Mouse (Mus musculus): ENCODE data around the gene Cmtm1. TPM values are rescaled to one million over a fixed set of nuclear protein-coding genes. Genes with fewer than 3 reads are reported as not detected.

Cmtm1 gene
- polyA plus RNA-seq, 1 experiment, result not detected

DNA sequence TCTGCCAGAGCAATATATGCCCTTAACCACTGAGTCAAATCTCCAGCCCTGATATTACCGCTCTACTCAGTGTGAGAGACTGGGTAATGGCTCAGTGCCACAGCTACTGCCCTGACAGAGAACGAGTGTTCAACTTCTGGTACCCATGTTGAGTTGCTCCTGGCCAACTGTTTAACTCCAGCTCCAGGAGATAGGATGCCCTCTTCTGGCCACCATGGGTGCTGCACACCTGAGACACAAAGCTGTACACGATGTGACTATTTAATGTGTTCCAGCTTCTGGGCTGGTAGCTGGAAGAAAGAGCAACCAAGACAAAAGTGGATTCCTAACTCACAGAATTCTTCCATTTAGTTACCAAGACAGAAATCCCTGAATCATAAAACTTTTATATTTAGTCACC lies 56.9 kb downstream of the Cmtm1 start:
- no peaks in the 10 kb centered on the region for H3K79me3 ChIP-seq (ENCODE audit: low read depth)
- no peak overlapping the region for H3K4me3 ChIP-seq (ENCODE audit: insufficient read depth, poor library complexity, severe bottlenecking)
- H3K27me3 ChIP-seq (ENCODE audit: control insufficient read depth, insufficient read depth, insufficient read length), result no peaks in the 10 kb centered on the region
- TF ChIP-seq CEBPB (IDR thresholded peaks at IDR 0.05; ENCODE audit: low read depth) (no peak), MYOG (IDR thresholded peaks at IDR 0.05; ENCODE audit: control insufficient read depth, extremely low read depth, insufficient read length) (no peak), FOSL1 (IDR thresholded peaks at IDR 0.05; ENCODE audit: insufficient read depth, low read length, poor library complexity, severe bottlenecking) (no peak), USF1 (IDR thresholded peaks at IDR 0.05; ENCODE audit: low read depth) (no peak), MYOD1 (IDR thresholded peaks at IDR 0.05; ENCODE audit: control insufficient read depth, insufficient read length, low read depth) (no peak), CTCF (IDR thresholded peaks at IDR 0.05; ENCODE audit: control insufficient read depth, insufficient read depth, insufficient read length) (no peak), MAX (IDR thresholded peaks at IDR 0.05) (no peak)
- peaks cover 2% of the 10 kb centered on the region for H3K36me3 ChIP-seq (ENCODE audit: control insufficient read depth, insufficient read depth)
- H3ac ChIP-seq (ENCODE audit: control insufficient read depth, insufficient read length, low read depth), result no peak overlapping the region
- peaks cover 18% of the 10 kb centered on the region for H3K79me2 ChIP-seq (ENCODE audit: control insufficient read depth, insufficient read depth)

DNA sequence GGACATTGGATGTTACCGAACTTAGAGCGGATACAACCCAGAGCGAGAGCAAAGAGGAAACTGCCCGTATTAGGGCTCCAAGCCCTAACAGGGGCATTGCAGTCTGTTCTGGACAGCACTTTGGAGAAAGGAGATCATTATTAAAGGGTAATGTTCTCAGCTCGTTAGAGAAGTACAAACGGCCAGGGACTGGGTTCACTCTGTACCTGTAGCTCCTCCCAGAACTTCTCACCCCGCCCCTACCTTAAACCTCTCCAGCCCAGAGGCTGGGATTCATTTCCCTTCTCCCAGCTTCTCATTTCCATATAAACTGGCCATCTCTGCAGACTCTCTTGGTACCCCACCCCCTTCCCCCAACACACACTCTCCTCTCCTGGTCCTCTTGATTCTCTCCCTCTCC lies 58.5 kb downstream of the Cmtm1 start:
- no peaks in the 10 kb centered on the region for H3K79me3 ChIP-seq (ENCODE audit: low read depth)
- no peak for TF ChIP-seq CTCF (IDR thresholded peaks at IDR 0.05; ENCODE audit: control insufficient read depth, insufficient read depth, insufficient read length)
- no peak for TF ChIP-seq CEBPB (IDR thresholded peaks at IDR 0.05; ENCODE audit: low read depth)
- TF ChIP-seq MAX (IDR thresholded peaks at IDR 0.05), result no peak
- no peak for TF ChIP-seq USF1 (IDR thresholded peaks at IDR 0.05; ENCODE audit: low read depth)
- TF ChIP-seq FOSL1 (IDR thresholded peaks at IDR 0.05; ENCODE audit: insufficient read depth, low read length, poor library complexity, severe bottlenecking), result no peak
- TF ChIP-seq MYOG (IDR thresholded peaks at IDR 0.05; ENCODE audit: control insufficient read depth, extremely low read depth, insufficient read length), result no peak
- no peak for TF ChIP-seq MYOD1 (IDR thresholded peaks at IDR 0.05; ENCODE audit: control insufficient read depth, insufficient read length, low read depth)
- H3K4me3 ChIP-seq (ENCODE audit: insufficient read depth, poor library complexity, severe bottlenecking), result peak overlapping the region; percentile 82
- H3ac ChIP-seq (ENCODE audit: control insufficient read depth, insufficient read length, low read depth), result peak overlapping the region; percentile 61
- H3K36me3 ChIP-seq (ENCODE audit: control insufficient read depth, insufficient read depth), result no peaks in the 10 kb centered on the region
- H3K79me2 ChIP-seq (ENCODE audit: control insufficient read depth, insufficient read depth), result peaks cover 18% of the 10 kb centered on the region
- H3K27me3 ChIP-seq (ENCODE audit: control insufficient read depth, insufficient read depth, insufficient read length), result no peaks in the 10 kb centered on the region

DNA sequence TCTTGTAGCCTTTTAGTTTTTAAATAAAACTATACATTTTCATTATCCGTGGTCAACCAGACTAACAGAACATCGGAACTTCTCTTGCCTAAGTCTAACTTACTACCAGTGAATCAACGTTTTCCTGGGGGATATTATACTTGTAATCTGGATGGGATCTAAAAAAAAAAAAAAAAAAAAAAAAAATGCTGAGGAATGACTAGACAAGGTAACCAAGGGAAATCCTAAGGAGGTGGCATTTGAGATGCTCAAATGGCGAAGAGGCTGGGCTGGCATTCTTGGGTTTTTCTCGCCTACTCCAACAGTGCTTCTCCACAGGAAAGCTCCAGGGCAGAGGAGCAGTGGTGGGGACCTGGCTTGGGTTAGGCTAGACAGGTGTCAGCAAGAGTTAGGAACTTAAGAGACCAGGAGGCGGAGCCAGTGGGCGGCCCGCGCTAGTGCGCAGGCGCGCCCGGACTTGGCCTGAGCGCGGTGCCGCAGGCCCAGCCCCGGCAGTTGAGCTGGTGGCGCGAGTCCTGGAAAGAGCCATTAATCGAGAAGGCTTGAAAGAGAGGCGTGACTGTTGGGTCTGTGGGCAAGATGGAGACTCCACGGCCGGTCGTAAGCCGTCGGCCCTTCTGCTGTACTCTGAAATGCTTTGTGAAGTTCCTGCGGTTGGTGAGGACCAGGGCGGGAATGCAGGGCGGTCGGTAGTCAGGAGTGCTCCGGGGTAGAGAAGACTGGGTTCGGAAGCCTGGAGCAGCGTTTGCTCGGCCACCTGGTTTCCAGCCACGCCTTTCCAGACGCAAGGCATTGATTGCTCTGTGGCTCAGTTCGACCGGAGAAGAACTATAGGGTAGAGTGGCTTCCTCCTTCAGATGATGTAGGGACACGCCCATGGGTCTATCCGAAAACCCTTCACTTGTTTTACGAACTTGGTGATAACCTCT lies 59.2 kb downstream of the Cmtm1 start, which contains the start of gene Cklf:
Gene Cklf (plus strand): TSS at position 423 of the 929 bp plus-strand sequence.
- Histone ChIP-seq H3K36me3 (ENCODE audit: control insufficient read depth, insufficient read depth) (no peaks in the 10 kb centered on the region), H3K27me3 (ENCODE audit: control insufficient read depth, insufficient read depth, insufficient read length) (no peaks in the 10 kb centered on the region), H3K79me2 (ENCODE audit: control insufficient read depth, insufficient read depth) (peaks cover 18% of the 10 kb centered on the region), H3ac (ENCODE audit: control insufficient read depth, insufficient read length, low read depth) (peak within 1 kb of the TSS; percentile 66), H3K4me3 (ENCODE audit: insufficient read depth, poor library complexity, severe bottlenecking) (peak within 1 kb of the TSS; percentile 82), H3K79me3 (ENCODE audit: low read depth) (no peaks in the 10 kb centered on the region)
- TF ChIP-seq CTCF (IDR thresholded peaks at IDR 0.05; ENCODE audit: control insufficient read depth, insufficient read depth, insufficient read length), result no peak
- no peak for TF ChIP-seq MAX (IDR thresholded peaks at IDR 0.05)
- no peak for TF ChIP-seq CEBPB (IDR thresholded peaks at IDR 0.05; ENCODE audit: low read depth)
- TF ChIP-seq MYOG (IDR thresholded peaks at IDR 0.05; ENCODE audit: control insufficient read depth, extremely low read depth, insufficient read length), result no peak
- no peak for TF ChIP-seq USF1 (IDR thresholded peaks at IDR 0.05; ENCODE audit: low read depth)
- no peak for TF ChIP-seq FOSL1 (IDR thresholded peaks at IDR 0.05; ENCODE audit: insufficient read depth, low read length, poor library complexity, severe bottlenecking)
- TF ChIP-seq MYOD1 (IDR thresholded peaks at IDR 0.05; ENCODE audit: control insufficient read depth, insufficient read length, low read depth), result no peak

DNA sequence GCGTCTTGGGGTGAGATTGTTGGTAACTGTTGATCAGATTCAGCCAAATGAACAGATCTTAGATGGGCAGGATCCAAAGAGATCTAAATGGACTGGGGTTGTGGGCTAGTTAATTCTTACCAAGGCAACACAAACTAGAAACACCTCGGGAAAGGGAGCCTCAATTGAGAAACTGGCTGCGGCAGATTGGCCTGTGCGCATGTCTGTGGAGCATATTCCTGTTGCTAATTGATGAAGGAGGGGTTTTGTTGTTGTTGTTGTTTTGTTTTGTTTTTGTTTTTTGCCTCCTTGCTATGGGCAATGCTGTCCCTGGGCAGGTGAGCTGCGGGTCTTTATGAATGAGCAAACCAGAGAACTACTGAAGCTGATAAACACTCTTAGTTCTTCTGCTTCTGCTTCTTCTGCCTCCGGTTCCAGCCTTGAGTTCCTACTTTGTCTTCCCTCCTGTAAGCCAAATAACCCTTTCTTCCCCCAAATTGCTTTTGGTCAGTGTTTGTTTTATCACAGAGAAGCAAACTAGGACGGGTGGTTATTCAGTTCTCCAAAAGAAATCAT lies 60.4 kb downstream of the Cmtm1 start:
- Histone ChIP-seq H3K4me3 (ENCODE audit: insufficient read depth, poor library complexity, severe bottlenecking) (no peak overlapping the region), H3K79me3 (ENCODE audit: low read depth) (no peaks in the 10 kb centered on the region), H3K36me3 (ENCODE audit: control insufficient read depth, insufficient read depth) (no peaks in the 10 kb centered on the region), H3K79me2 (ENCODE audit: control insufficient read depth, insufficient read depth) (peaks cover 18% of the 10 kb centered on the region), H3K27me3 (ENCODE audit: control insufficient read depth, insufficient read depth, insufficient read length) (no peaks in the 10 kb centered on the region), H3ac (ENCODE audit: control insufficient read depth, insufficient read length, low read depth) (no peak overlapping the region)
- TF ChIP-seq MYOD1 (IDR thresholded peaks at IDR 0.05; ENCODE audit: control insufficient read depth, insufficient read length, low read depth) (no peak), MYOG (IDR thresholded peaks at IDR 0.05; ENCODE audit: control insufficient read depth, extremely low read depth, insufficient read length) (no peak), CTCF (IDR thresholded peaks at IDR 0.05; ENCODE audit: control insufficient read depth, insufficient read depth, insufficient read length) (no peak), FOSL1 (IDR thresholded peaks at IDR 0.05; ENCODE audit: insufficient read depth, low read length, poor library complexity, severe bottlenecking) (no peak), USF1 (IDR thresholded peaks at IDR 0.05; ENCODE audit: low read depth) (no peak), MAX (IDR thresholded peaks at IDR 0.05) (no peak), CEBPB (IDR thresholded peaks at IDR 0.05; ENCODE audit: low read depth) (no peak)

DNA sequence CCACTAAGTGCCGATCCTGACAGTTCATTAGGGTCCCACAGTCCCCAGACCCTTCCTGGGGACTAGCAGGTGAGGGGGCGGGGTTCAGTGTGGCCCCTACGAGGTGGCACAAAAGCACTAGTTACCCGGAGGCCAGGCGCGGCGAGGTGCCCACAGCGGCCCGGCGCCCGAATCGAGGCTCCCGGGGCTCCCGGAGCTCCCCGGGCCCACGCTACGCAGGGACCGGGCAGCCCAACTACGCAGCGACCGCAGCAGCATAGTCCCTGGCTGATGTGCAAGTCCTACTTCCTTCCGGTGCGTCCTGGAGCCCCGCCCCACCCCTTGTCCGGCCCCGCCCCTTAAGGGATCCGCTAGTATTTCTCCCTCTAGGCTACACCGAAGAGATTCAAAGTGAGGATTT lies 61.7 kb downstream of the Cmtm1 start, which contains the start of gene Tk2:
Gene Tk2 (minus strand): TSS at position 283 of the 400 bp plus-strand sequence.
- H3K36me3 ChIP-seq (ENCODE audit: control insufficient read depth, insufficient read depth), result no peaks in the 10 kb centered on the region
- H3K4me3 ChIP-seq (ENCODE audit: insufficient read depth, poor library complexity, severe bottlenecking), result peak within 1 kb of the TSS; percentile 76
- H3ac ChIP-seq (ENCODE audit: control insufficient read depth, insufficient read length, low read depth), result peak within 1 kb of the TSS; percentile 76
- TF ChIP-seq FOSL1 (IDR thresholded peaks at IDR 0.05; ENCODE audit: insufficient read depth, low read length, poor library complexity, severe bottlenecking), result no peak
- no peak for TF ChIP-seq USF1 (IDR thresholded peaks at IDR 0.05; ENCODE audit: low read depth)
- TF ChIP-seq MYOD1 (IDR thresholded peaks at IDR 0.05; ENCODE audit: control insufficient read depth, insufficient read length, low read depth), result no peak
- TF ChIP-seq MAX (IDR thresholded peaks at IDR 0.05), result no peak
- no peak for TF ChIP-seq CTCF (IDR thresholded peaks at IDR 0.05; ENCODE audit: control insufficient read depth, insufficient read depth, insufficient read length)
- no peak for TF ChIP-seq MYOG (IDR thresholded peaks at IDR 0.05; ENCODE audit: control insufficient read depth, extremely low read depth, insufficient read length)
- no peak for TF ChIP-seq CEBPB (IDR thresholded peaks at IDR 0.05; ENCODE audit: low read depth)
- peaks cover 18% of the 10 kb centered on the region for H3K79me2 ChIP-seq (ENCODE audit: control insufficient read depth, insufficient read depth)
- no peaks in the 10 kb centered on the region for H3K79me3 ChIP-seq (ENCODE audit: low read depth)
- H3K27me3 ChIP-seq (ENCODE audit: control insufficient read depth, insufficient read depth, insufficient read length), result no peaks in the 10 kb centered on the region

Measured in C2C12 (cell line).